30 mouse cellular contexts compared by ENCODE assay signal in the genomic region with DNA sequence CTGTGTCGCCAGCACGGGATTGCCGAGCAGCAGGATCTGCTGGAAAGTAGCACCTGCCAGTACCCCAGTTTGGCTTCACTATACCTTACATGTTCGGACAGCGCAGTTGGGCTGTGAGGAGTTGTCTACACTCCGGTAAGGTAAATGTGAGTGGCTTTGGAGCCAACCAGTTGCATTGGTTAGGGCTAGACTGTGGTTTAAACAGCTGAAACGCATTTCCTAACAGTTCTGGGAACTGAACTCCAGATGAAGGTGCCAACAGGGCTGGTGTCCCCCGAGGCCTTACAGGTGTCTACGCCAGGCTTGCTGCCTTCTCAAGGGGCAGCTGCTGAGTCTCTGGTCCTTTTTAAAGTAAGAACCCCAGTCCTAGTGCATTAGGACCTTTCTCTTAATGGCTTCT.
A peak's percentile ranks its signal among the peaks of the same experiment; 100 is the strongest.
DNase-seq lines count a peak whose midpoint lies in the region; ATAC-seq and TF ChIP-seq lines count a peak whose summit lies in the region.
"Had no signal": no experiment of that assay in that cellular context is flagged by ENCODE, and none has a peak within 500 bp of the region (broad histone marks: within the 10 kb centered on the region; RNA-seq: fewer than 3 reads in every experiment).

No protein-coding gene starts in this region.

- ATAC-seq in midbrain, embryonic 11.5 days (ENCODE audit: low FRiP score) = no peak
- no peak for ATAC-seq in midbrain, embryonic 15.5 days (replicated peaks)
- ATAC-seq in granulocyte monocyte progenitor cell, adult 5-6 weeks (replicated peaks; ENCODE audit: poor library complexity, severe bottlenecking) = 0 out of 2 replicates have a peak, but pooled peaks have one; percentile 2
- no peak for ATAC-seq in forebrain, embryonic 14.5 days
- ATAC-seq: CD4-positive, CD25-positive, alpha-beta regulatory T cell, adult 4 months; forebrain, embryonic 13.5 days; forebrain, postnatal 0 days; hindbrain, embryonic 16.5 days had no signal

- H3K9ac ChIP-seq in midbrain, embryonic 11.5 days (ENCODE audit: low read length) = no peak overlapping the region
- H3K9ac ChIP-seq in midbrain, embryonic 15.5 days = no peak overlapping the region
- no peak overlapping the region for H3K9ac ChIP-seq in forebrain, embryonic 14.5 days (ENCODE audit: low read length)
- H3K9ac ChIP-seq: embryonic facial prominence, embryonic 13.5 days; forebrain, embryonic 13.5 days; forebrain, postnatal 0 days; heart, embryonic 12.5 days; heart, embryonic 15.5 days; hindbrain, embryonic 13.5 days had no signal

- 96% methylated on average over 9 of the region's 9 CpGs for WGBS in midbrain, embryonic 11.5 days
- 91% methylated on average over 9 of the region's 9 CpGs for WGBS in midbrain, embryonic 15.5 days
- WGBS in forebrain, embryonic 14.5 days = 94% methylated on average over 9 of the region's 9 CpGs

- no peaks in the 10 kb centered on the region for H3K27me3 ChIP-seq in midbrain, embryonic 11.5 days (ENCODE audit: control insufficient read depth, insufficient read depth, low read length)
- no peaks in the 10 kb centered on the region for H3K27me3 ChIP-seq in midbrain, embryonic 15.5 days (replicated peaks)
- H3K27me3 ChIP-seq in forebrain, embryonic 14.5 days (replicated peaks; ENCODE audit: control insufficient read depth, insufficient read depth, low read length) = 0 out of 2 replicates have a peak, but pooled peaks cover 2% of the 10 kb centered on the region
- H3K27me3 ChIP-seq: heart, embryonic 15.5 days had no signal

- no peaks in the 10 kb centered on the region for H3K36me3 ChIP-seq in midbrain, embryonic 11.5 days (ENCODE audit: control insufficient read depth, insufficient read depth, low read length)
- no peaks in the 10 kb centered on the region for H3K36me3 ChIP-seq in midbrain, embryonic 15.5 days (replicated peaks)
- H3K36me3 ChIP-seq in forebrain, embryonic 14.5 days (ENCODE audit: control insufficient read depth, insufficient read depth, low read length) = no peaks in the 10 kb centered on the region
- H3K36me3 ChIP-seq: embryonic facial prominence, embryonic 13.5 days; forebrain, embryonic 10.5 days; heart, embryonic 12.5 days; heart, embryonic 15.5 days; hindbrain, embryonic 10.5 days; hindbrain, embryonic 13.5 days had no signal

- H3K4me3 ChIP-seq in gastrocnemius, adult 2 months = 0 out of 2 replicates have a peak overlapping the region, but pooled peaks have one; percentile 15
- no peak overlapping the region for H3K4me3 ChIP-seq in midbrain, embryonic 11.5 days (ENCODE audit: low read depth, low read length)
- no peak overlapping the region for H3K4me3 ChIP-seq in midbrain, embryonic 15.5 days
- no peak overlapping the region for H3K4me3 ChIP-seq in forebrain, embryonic 14.5 days (ENCODE audit: low read depth, low read length)
- H3K4me3 ChIP-seq: embryonic facial prominence, embryonic 10.5 days; embryonic facial prominence, embryonic 13.5 days; erythroblast, embryonic 14.5 days; forebrain, embryonic 10.5 days; forebrain, embryonic 13.5 days; heart, embryonic 12.5 days; heart, embryonic 15.5 days; hindbrain, embryonic 10.5 days; hindbrain, embryonic 13.5 days had no signal

- no peak for TF ChIP-seq CTCF in gastrocnemius, adult 2 months (IDR thresholded peaks at IDR 0.05)

- no peaks in the 10 kb centered on the region for H3K9me3 ChIP-seq in midbrain, embryonic 11.5 days (ENCODE audit: control insufficient read depth, low read length)
- H3K9me3 ChIP-seq in midbrain, embryonic 15.5 days = no peaks in the 10 kb centered on the region
- H3K9me3 ChIP-seq in forebrain, embryonic 14.5 days (replicated peaks; ENCODE audit: control insufficient read depth, low read length) = no peaks in the 10 kb centered on the region
- H3K9me3 ChIP-seq: embryonic facial prominence, embryonic 10.5 days; embryonic facial prominence, embryonic 13.5 days; forebrain, embryonic 10.5 days; forebrain, embryonic 13.5 days; heart, embryonic 12.5 days; heart, embryonic 15.5 days; hindbrain, embryonic 10.5 days; hindbrain, embryonic 13.5 days had no signal

- peak; percentile 44 for DNase-seq in gastrocnemius, adult 2 months
- DNase-seq in gastrocnemius, postnatal 14 days = no peak
- peak; percentile 74 for DNase-seq in midbrain, embryonic 11.5 days (ENCODE audit: low spot score, missing footprints)
- peak; percentile 25 for DNase-seq in thymus, postnatal 4 days
- no peak for DNase-seq in thymus, postnatal 25 days
- no peak for DNase-seq in forebrain, embryonic 14.5 days (ENCODE audit: low spot score)
- DNase-seq: adrenal gland, adult 8-10 months; cerebellum, adult 11-12 months; cerebellum, adult 8-10 months; cerebellum, postnatal 10 days; cerebellum, postnatal 36 days; embryo, embryonic 11 days; forebrain, postnatal 0 days; gastrocnemius, postnatal 36 days; heart, adult 18-20 months; heart, postnatal 10 days; heart, postnatal 36 days had no signal

- H3K27ac ChIP-seq in gastrocnemius, adult 2 months = peak overlapping the region; percentile 53
- H3K27ac ChIP-seq in midbrain, embryonic 11.5 days (ENCODE audit: low read depth, low read length) = no peak overlapping the region
- no peak overlapping the region for H3K27ac ChIP-seq in midbrain, embryonic 15.5 days
- no peak overlapping the region for H3K27ac ChIP-seq in forebrain, embryonic 14.5 days (ENCODE audit: low read depth, low read length)
- H3K27ac ChIP-seq: embryonic facial prominence, embryonic 10.5 days; embryonic facial prominence, embryonic 13.5 days; forebrain, embryonic 10.5 days; forebrain, embryonic 13.5 days; heart, embryonic 15.5 days; hindbrain, embryonic 10.5 days; hindbrain, embryonic 13.5 days had no signal

- no peak overlapping the region for H3K4me2 ChIP-seq in midbrain, embryonic 11.5 days
- no peak overlapping the region for H3K4me2 ChIP-seq in midbrain, embryonic 15.5 days
- no peak overlapping the region for H3K4me2 ChIP-seq in forebrain, embryonic 14.5 days (ENCODE audit: low read length)
- H3K4me2 ChIP-seq: embryonic facial prominence, embryonic 13.5 days; forebrain, embryonic 13.5 days; heart, embryonic 12.5 days; heart, embryonic 15.5 days; hindbrain, embryonic 13.5 days had no signal

- H3K4me1 ChIP-seq in midbrain, embryonic 11.5 days (ENCODE audit: control insufficient read depth, insufficient read depth, low read length) = peaks cover 7% of the 10 kb centered on the region
- peaks cover 25% of the 10 kb centered on the region for H3K4me1 ChIP-seq in midbrain, embryonic 15.5 days
- H3K4me1 ChIP-seq in forebrain, embryonic 14.5 days (ENCODE audit: control insufficient read depth, insufficient read depth, low read length) = peaks cover 17% of the 10 kb centered on the region

- intact Hi-C loops in gastrocnemius, adult 2 months (cut with DNase I) = no loop called here
- intact Hi-C loops in gastrocnemius, postnatal 14 days (cut with DNase I; ENCODE audit: low total_unique reads) = no loop called here

Comparison
In these comparisons a context has a peak if more than half of its experiments do, and no peak if none do; other contexts are left out.
1. DNase-seq: peak in gastrocnemius, adult 2 months (single experiment), midbrain, embryonic 11.5 days (single experiment) and thymus, postnatal 4 days (single experiment); none in gastrocnemius, postnatal 14 days (single experiment), thymus, postnatal 25 days (single experiment) and forebrain, embryonic 14.5 days (single experiment).